Mouse (Mus musculus): ENCODE measurements around the gene Eps15.

GRCm38 (mm10) chr4:109244506-109244905, 35.6 kb upstream of the Eps15 start:
- no peak for TF ChIP-seq CTCF (IDR thresholded peaks at IDR 0.05; ENCODE audit: control insufficient read depth, insufficient read depth, low read length)
- TF ChIP-seq POLR2A (IDR thresholded peaks at IDR 0.05; ENCODE audit: borderline replicate concordance, control insufficient read depth, low read depth, low read length) = no peak

Measured in bone marrow, adult 2 months (tissue).